Mouse (Mus musculus): ENCODE results near the gene Rbm44. TPM values are rescaled to one million over a fixed set of nuclear protein-coding genes. Genes with fewer than 3 reads are reported as not detected.

Gene Rbm44
- polyA plus RNA-seq, 1 experiment from 2014 or later: 2.4 TPM

GRCm38 (mm10) chr1:91207334-91208074 lies 62.6 kb downstream of the Rbm44 start:
- no peak for ATAC-seq (replicated peaks; ENCODE audit: low FRiP score)
- Histone ChIP-seq H3K9ac (ENCODE audit: low read depth, low read length) (no peak overlapping the region), H3K27ac (ENCODE audit: low read depth, low read length) (no peak overlapping the region), H3K4me1 (replicated peaks; ENCODE audit: control insufficient read depth, insufficient read depth, low read length) (no peaks in the 10 kb centered on the region), H3K27me3 (replicated peaks; ENCODE audit: control insufficient read depth, insufficient read depth, low read length) (0 out of 2 replicates have a peak, but pooled peaks cover 3% of the 10 kb centered on the region), H3K4me3 (ENCODE audit: low read depth, low read length) (no peak overlapping the region), H3K4me2 (no peak overlapping the region), H3K9me3 (ENCODE audit: control insufficient read depth, low read length) (no peaks in the 10 kb centered on the region), H3K36me3 (ENCODE audit: control insufficient read depth, insufficient read depth, low read length) (no peaks in the 10 kb centered on the region)
- DNase-seq (ENCODE audit: low spot score): no peak
- WGBS: 66% methylated on average over 3 of the region's 3 CpGs

- H3K36me3 ChIP-seq (ENCODE audit: control insufficient read depth, insufficient read depth, low read length): no peaks in the 10 kb centered on the region
- no peaks in the 10 kb centered on the region for H3K9me3 ChIP-seq (ENCODE audit: control insufficient read depth, low read length)
- H3K9ac ChIP-seq (ENCODE audit: low read depth, low read length): no peak overlapping the region
- DNase-seq (ENCODE audit: low spot score) (no peak), ATAC-seq (replicated peaks; ENCODE audit: low FRiP score) (no peak)
- H3K4me2 ChIP-seq: no peak overlapping the region
- 85% methylated on average over 6 of the region's 6 CpGs for WGBS
- H3K27me3 ChIP-seq (replicated peaks; ENCODE audit: control insufficient read depth, insufficient read depth, low read length): 0 out of 2 replicates have a peak, but pooled peaks cover 3% of the 10 kb centered on the region
- no peaks in the 10 kb centered on the region for H3K4me1 ChIP-seq (replicated peaks; ENCODE audit: control insufficient read depth, insufficient read depth, low read length)
- H3K4me3 ChIP-seq (ENCODE audit: low read depth, low read length): no peak overlapping the region
- H3K27ac ChIP-seq (ENCODE audit: low read depth, low read length): no peak overlapping the region
Measured at GRCm38 (mm10) chr1:91209343-91209742, 64.5 kb downstream of the Rbm44 start.

GRCm38 (mm10) chr1:91209785-91210184 lies 64.9 kb downstream of the Rbm44 start:
- H3K27ac ChIP-seq (ENCODE audit: low read depth, low read length): no peak overlapping the region
- no peak for DNase-seq (ENCODE audit: low spot score)
- H3K36me3 ChIP-seq (ENCODE audit: control insufficient read depth, insufficient read depth, low read length): no peaks in the 10 kb centered on the region
- H3K4me2 ChIP-seq: no peak overlapping the region
- H3K4me3 ChIP-seq (ENCODE audit: low read depth, low read length): no peak overlapping the region
- ATAC-seq (replicated peaks; ENCODE audit: low FRiP score): no peak
- 0 out of 2 replicates have a peak, but pooled peaks cover 3% of the 10 kb centered on the region for H3K27me3 ChIP-seq (replicated peaks; ENCODE audit: control insufficient read depth, insufficient read depth, low read length)
- H3K4me1 ChIP-seq (replicated peaks; ENCODE audit: control insufficient read depth, insufficient read depth, low read length): no peaks in the 10 kb centered on the region
- H3K9me3 ChIP-seq (ENCODE audit: control insufficient read depth, low read length): no peaks in the 10 kb centered on the region
- whole genome bisulfite sequencing: 86% methylated on average over 6 of the region's 6 CpGs
- no peak overlapping the region for H3K9ac ChIP-seq (ENCODE audit: low read depth, low read length)

GRCm38 (mm10) chr1:91211099-91211498 lies 66.2 kb downstream of the Rbm44 start:
- peak; percentile 50 for DNase-seq (ENCODE audit: low spot score)

GRCm38 (mm10) chr1:91211591-91212008 lies 66.7 kb downstream of the Rbm44 start:
- H3K4me2 ChIP-seq: no peak overlapping the region
- no peaks in the 10 kb centered on the region for H3K36me3 ChIP-seq (ENCODE audit: control insufficient read depth, insufficient read depth, low read length)
- no peak overlapping the region for H3K27ac ChIP-seq (ENCODE audit: low read depth, low read length)
- no peak overlapping the region for H3K4me3 ChIP-seq (ENCODE audit: low read depth, low read length)
- no peaks in the 10 kb centered on the region for H3K4me1 ChIP-seq (replicated peaks; ENCODE audit: control insufficient read depth, insufficient read depth, low read length)
- H3K27me3 ChIP-seq (replicated peaks; ENCODE audit: control insufficient read depth, insufficient read depth, low read length): 0 out of 2 replicates have a peak, but pooled peaks cover 3% of the 10 kb centered on the region
- no peak overlapping the region for H3K9ac ChIP-seq (ENCODE audit: low read depth, low read length)
- DNase-seq (ENCODE audit: low spot score): no peak
- WGBS: 76% methylated on average over 7 of the region's 7 CpGs
- ATAC-seq (replicated peaks; ENCODE audit: low FRiP score): no peak
- no peaks in the 10 kb centered on the region for H3K9me3 ChIP-seq (ENCODE audit: control insufficient read depth, low read length)

More at GRCm38 (mm10) chr1:91211099-91211498, 66.2 kb downstream of the Rbm44 start:
- WGBS: 73% methylated on average over 1 of the region's 1 CpGs
- H3K27ac ChIP-seq (ENCODE audit: low read depth, low read length): no peak overlapping the region
- no peak for ATAC-seq (replicated peaks; ENCODE audit: low FRiP score)
- H3K9me3 ChIP-seq (ENCODE audit: control insufficient read depth, low read length): no peaks in the 10 kb centered on the region
- H3K4me3 ChIP-seq (ENCODE audit: low read depth, low read length): no peak overlapping the region
- H3K36me3 ChIP-seq (ENCODE audit: control insufficient read depth, insufficient read depth, low read length): no peaks in the 10 kb centered on the region
- 0 out of 2 replicates have a peak, but pooled peaks cover 3% of the 10 kb centered on the region for H3K27me3 ChIP-seq (replicated peaks; ENCODE audit: control insufficient read depth, insufficient read depth, low read length)
- H3K4me1 ChIP-seq (replicated peaks; ENCODE audit: control insufficient read depth, insufficient read depth, low read length): no peaks in the 10 kb centered on the region
- H3K9ac ChIP-seq (ENCODE audit: low read depth, low read length): no peak overlapping the region
- no peak overlapping the region for H3K4me2 ChIP-seq

GRCm38 (mm10) chr1:91215264-91215663 lies 70.4 kb downstream of the Rbm44 start:
- 89% methylated on average over 1 of the region's 1 CpGs for WGBS
- Histone ChIP-seq H3K9me3 (ENCODE audit: control insufficient read depth, low read length) (no peaks in the 10 kb centered on the region), H3K9ac (ENCODE audit: low read depth, low read length) (no peak overlapping the region), H3K27ac (ENCODE audit: low read depth, low read length) (no peak overlapping the region), H3K4me2 (no peak overlapping the region), H3K4me1 (replicated peaks; ENCODE audit: control insufficient read depth, insufficient read depth, low read length) (0 out of 2 replicates have a peak, but pooled peaks cover 3% of the 10 kb centered on the region), H3K4me3 (ENCODE audit: low read depth, low read length) (no peak overlapping the region), H3K27me3 (replicated peaks; ENCODE audit: control insufficient read depth, insufficient read depth, low read length) (no peaks in the 10 kb centered on the region), H3K36me3 (ENCODE audit: control insufficient read depth, insufficient read depth, low read length) (no peaks in the 10 kb centered on the region)
- ATAC-seq (replicated peaks; ENCODE audit: low FRiP score): no peak
- no peak for DNase-seq (ENCODE audit: low spot score)

- WGBS: 23% methylated on average over 1 of the region's 1 CpGs
- Histone ChIP-seq H3K9ac (ENCODE audit: low read depth, low read length) (no peak overlapping the region), H3K4me1 (replicated peaks; ENCODE audit: control insufficient read depth, insufficient read depth, low read length) (0 out of 2 replicates have a peak, but pooled peaks cover 4% of the 10 kb centered on the region)
Measured at GRCm38 (mm10) chr1:91215981-91216380, 71.1 kb downstream of the Rbm44 start.

GRCm38 (mm10) chr1:91216504-91217267 lies 71.8 kb downstream of the Rbm44 start:
- no peak overlapping the region for H3K9ac ChIP-seq (ENCODE audit: low read depth, low read length)
- H3K4me1 ChIP-seq (replicated peaks; ENCODE audit: control insufficient read depth, insufficient read depth, low read length): 0 out of 2 replicates have a peak, but pooled peaks cover 4% of the 10 kb centered on the region
- no peaks in the 10 kb centered on the region for H3K36me3 ChIP-seq (ENCODE audit: control insufficient read depth, insufficient read depth, low read length)
- no peak overlapping the region for H3K27ac ChIP-seq (ENCODE audit: low read depth, low read length)
- no peaks in the 10 kb centered on the region for H3K9me3 ChIP-seq (ENCODE audit: control insufficient read depth, low read length)
- DNase-seq (ENCODE audit: low spot score) (no peak), ATAC-seq (replicated peaks; ENCODE audit: low FRiP score) (no peak)
- no peak overlapping the region for H3K4me3 ChIP-seq (ENCODE audit: low read depth, low read length)
- 29% methylated on average over 10 of the region's 10 CpGs for WGBS
- H3K27me3 ChIP-seq (replicated peaks; ENCODE audit: control insufficient read depth, insufficient read depth, low read length): no peaks in the 10 kb centered on the region
- H3K4me2 ChIP-seq: no peak overlapping the region

More at GRCm38 (mm10) chr1:91215981-91216380, 71.1 kb downstream of the Rbm44 start:
- Histone ChIP-seq H3K27me3 (replicated peaks; ENCODE audit: control insufficient read depth, insufficient read depth, low read length) (no peaks in the 10 kb centered on the region), H3K27ac (ENCODE audit: low read depth, low read length) (no peak overlapping the region), H3K9me3 (ENCODE audit: control insufficient read depth, low read length) (no peaks in the 10 kb centered on the region), H3K4me2 (no peak overlapping the region), H3K36me3 (ENCODE audit: control insufficient read depth, insufficient read depth, low read length) (no peaks in the 10 kb centered on the region), H3K4me3 (ENCODE audit: low read depth, low read length) (no peak overlapping the region)
- DNase-seq (ENCODE audit: low spot score) (no peak), ATAC-seq (replicated peaks; ENCODE audit: low FRiP score) (no peak)
